Mouse (Mus musculus): ENCODE results near the gene Ccdc137. TPM values are rescaled to one million over a fixed set of nuclear protein-coding genes. Genes with fewer than 3 reads are reported as not detected.
A peak's percentile ranks its signal among the peaks of the same experiment; 100 is the strongest.

The Ccdc137 gene
- polyA plus RNA-seq, 1 experiment = 11.0 TPM

GRCm38 (mm10) chr11:120437857-120438385, 20.0 kb upstream of the Ccdc137 start:
- Histone ChIP-seq H3K27me3 (replicated peaks) (no peaks in the 10 kb centered on the region), H3K4me3 (replicated peaks) (peak overlapping the region; percentile 98), H3K4me1 (peaks cover 24% of the 10 kb centered on the region), H3K9me3 (no peaks in the 10 kb centered on the region), H3K36me3 (replicated peaks; ENCODE audit: low read length) (peaks cover 25% of the 10 kb centered on the region)
- TF ChIP-seq FLI1 (IDR thresholded peaks at IDR 0.05; ENCODE audit: low read length) = no peak
- TF ChIP-seq GATA1 (IDR thresholded peaks at IDR 0.05; ENCODE audit: borderline replicate concordance, low read length) = no peak

- Histone ChIP-seq H3K4me3 (replicated peaks) (no peak within 1 kb of the TSS), H3K9me3 (no peaks in the 10 kb centered on the region), H3K36me3 (replicated peaks; ENCODE audit: low read length) (no peaks in the 10 kb centered on the region), H3K4me1 (peaks cover 27% of the 10 kb centered on the region), H3K27me3 (replicated peaks) (peaks cover 9% of the 10 kb centered on the region)
- TF ChIP-seq FLI1 (IDR thresholded peaks at IDR 0.05; ENCODE audit: low read length) = no peak
- TF ChIP-seq GATA1 (IDR thresholded peaks at IDR 0.05; ENCODE audit: borderline replicate concordance, low read length) = no peak
Observed at GRCm38 (mm10) chr11:120442344-120442743, 15.6 kb upstream of the Ccdc137 start, which contains the start of gene Tspan10. Gene Tspan10, plus strand, starts transcription at chr11:120442644.

- Histone ChIP-seq H3K9me3 (no peaks in the 10 kb centered on the region), H3K4me1 (peaks cover 28% of the 10 kb centered on the region), H3K27me3 (replicated peaks) (peaks cover 11% of the 10 kb centered on the region), H3K36me3 (replicated peaks; ENCODE audit: low read length) (no peaks in the 10 kb centered on the region), H3K4me3 (replicated peaks) (no peak overlapping the region)
- TF ChIP-seq FLI1 (IDR thresholded peaks at IDR 0.05; ENCODE audit: low read length) (no peak), GATA1 (IDR thresholded peaks at IDR 0.05; ENCODE audit: borderline replicate concordance, low read length) (no peak)
Observed at GRCm38 (mm10) chr11:120442765-120443280, 15.1 kb upstream of the Ccdc137 start.

- H3K27me3 ChIP-seq (replicated peaks) = peaks cover 11% of the 10 kb centered on the region
- TF ChIP-seq GATA1 (IDR thresholded peaks at IDR 0.05; ENCODE audit: borderline replicate concordance, low read length) (no peak), FLI1 (IDR thresholded peaks at IDR 0.05; ENCODE audit: low read length) (no peak)
- H3K9me3 ChIP-seq = no peaks in the 10 kb centered on the region
- H3K36me3 ChIP-seq (replicated peaks; ENCODE audit: low read length) = no peaks in the 10 kb centered on the region
- no peak overlapping the region for H3K4me3 ChIP-seq (replicated peaks)
- H3K4me1 ChIP-seq = peaks cover 37% of the 10 kb centered on the region
Observed at GRCm38 (mm10) chr11:120444106-120444505, 13.8 kb upstream of the Ccdc137 start.

- Histone ChIP-seq H3K9me3 (no peaks in the 10 kb centered on the region), H3K4me1 (peaks cover 37% of the 10 kb centered on the region), H3K36me3 (replicated peaks; ENCODE audit: low read length) (no peaks in the 10 kb centered on the region), H3K27me3 (replicated peaks) (peaks cover 14% of the 10 kb centered on the region), H3K4me3 (replicated peaks) (no peak overlapping the region)
- TF ChIP-seq FLI1 (IDR thresholded peaks at IDR 0.05; ENCODE audit: low read length) (no peak), GATA1 (IDR thresholded peaks at IDR 0.05; ENCODE audit: borderline replicate concordance, low read length) (no peak)
Observed at GRCm38 (mm10) chr11:120445475-120445874, 12.4 kb upstream of the Ccdc137 start.

- Histone ChIP-seq H3K4me1 (peaks cover 37% of the 10 kb centered on the region), H3K9me3 (no peaks in the 10 kb centered on the region), H3K4me3 (replicated peaks) (no peak overlapping the region), H3K27me3 (replicated peaks) (peaks cover 19% of the 10 kb centered on the region), H3K36me3 (replicated peaks; ENCODE audit: low read length) (no peaks in the 10 kb centered on the region)
- TF ChIP-seq GATA1 (IDR thresholded peaks at IDR 0.05; ENCODE audit: borderline replicate concordance, low read length) (no peak), FLI1 (IDR thresholded peaks at IDR 0.05; ENCODE audit: low read length) (no peak)
Observed at GRCm38 (mm10) chr11:120447179-120447578, 10.7 kb upstream of the Ccdc137 start.

- no peak overlapping the region for H3K4me3 ChIP-seq (replicated peaks)
- peaks cover 41% of the 10 kb centered on the region for H3K4me1 ChIP-seq
- TF ChIP-seq GATA1 (IDR thresholded peaks at IDR 0.05; ENCODE audit: borderline replicate concordance, low read length) = no peak
- TF ChIP-seq FLI1 (IDR thresholded peaks at IDR 0.05; ENCODE audit: low read length) = no peak
- H3K27me3 ChIP-seq (replicated peaks) = peaks cover 11% of the 10 kb centered on the region
- peaks cover 23% of the 10 kb centered on the region for H3K36me3 ChIP-seq (replicated peaks; ENCODE audit: low read length)
- H3K9me3 ChIP-seq = no peaks in the 10 kb centered on the region
Observed at GRCm38 (mm10) chr11:120452246-120452645, 5.7 kb upstream of the Ccdc137 start.

- Histone ChIP-seq H3K9me3 (no peaks in the 10 kb centered on the region), H3K36me3 (replicated peaks; ENCODE audit: low read length) (peaks cover 23% of the 10 kb centered on the region), H3K27me3 (replicated peaks) (peaks cover 8% of the 10 kb centered on the region), H3K4me1 (peaks cover 40% of the 10 kb centered on the region), H3K4me3 (replicated peaks) (no peak within 1 kb of the TSS)
- TF ChIP-seq FLI1 (IDR thresholded peaks at IDR 0.05; ENCODE audit: low read length) (no peak), GATA1 (IDR thresholded peaks at IDR 0.05; ENCODE audit: borderline replicate concordance, low read length) (no peak)
Observed at GRCm38 (mm10) chr11:120453306-120453705, 4.6 kb upstream of the Ccdc137 start, which contains the start of gene Pde6g. Gene Pde6g, minus strand, starts transcription at chr11:120453500.

- Histone ChIP-seq H3K27me3 (replicated peaks) (peaks cover 8% of the 10 kb centered on the region), H3K9me3 (no peaks in the 10 kb centered on the region)
Observed at GRCm38 (mm10) chr11:120454965-120455364, 3.0 kb upstream of the Ccdc137 start.

GRCm38 (mm10) chr11:120455413-120455812, 2.5 kb upstream of the Ccdc137 start:
- Histone ChIP-seq H3K9me3 (no peaks in the 10 kb centered on the region), H3K36me3 (replicated peaks; ENCODE audit: low read length) (peaks cover 34% of the 10 kb centered on the region), H3K27me3 (replicated peaks) (peaks cover 5% of the 10 kb centered on the region), H3K4me1 (peaks cover 54% of the 10 kb centered on the region), H3K4me3 (replicated peaks) (no peak overlapping the region)
- TF ChIP-seq FLI1 (IDR thresholded peaks at IDR 0.05; ENCODE audit: low read length) (no peak), GATA1 (IDR thresholded peaks at IDR 0.05; ENCODE audit: borderline replicate concordance, low read length) (no peak)

More at GRCm38 (mm10) chr11:120454965-120455364, 3.0 kb upstream of the Ccdc137 start:
- Histone ChIP-seq H3K4me3 (replicated peaks) (no peak overlapping the region), H3K36me3 (replicated peaks; ENCODE audit: low read length) (peaks cover 31% of the 10 kb centered on the region), H3K4me1 (peaks cover 52% of the 10 kb centered on the region)
- TF ChIP-seq GATA1 (IDR thresholded peaks at IDR 0.05; ENCODE audit: borderline replicate concordance, low read length) = no peak
- TF ChIP-seq FLI1 (IDR thresholded peaks at IDR 0.05; ENCODE audit: low read length) = no peak
